In genomic region chr3:78412669-78413419, GRCm38 (mm10) we compare ENCODE assay signal across 23 mouse cellular contexts.
DNase-seq lines count a peak whose midpoint lies in the region; ATAC-seq and TF ChIP-seq lines count a peak whose summit lies in the region.
"Had no signal": no experiment of that assay in that cellular context is flagged by ENCODE, and none has a peak within 500 bp of the region (broad histone marks: within the 10 kb centered on the region; RNA-seq: fewer than 3 reads in every experiment).

No protein-coding gene starts in this region.

- no peak for TF ChIP-seq CTCF in lung, embryonic 14.5 days (IDR thresholded peaks at IDR 0.05; ENCODE audit: low read depth)
- TF ChIP-seq CTCF in lung, postnatal 0 days (IDR thresholded peaks at IDR 0.05), result no peak

- ATAC-seq in lung, embryonic 14.5 days (ENCODE audit: insufficient read depth), result peak; percentile 80
- peak; percentile 37 for ATAC-seq in lung, postnatal 0 days
- ATAC-seq in neural tube, embryonic 15.5 days (ENCODE audit: low FRiP score), result no peak
- ATAC-seq: CD4-positive, CD25-positive, alpha-beta regulatory T cell, adult 4 months; forebrain, embryonic 13.5 days; forebrain, embryonic 16.5 days; hindbrain, embryonic 16.5 days had no signal

- H3K9me3 ChIP-seq in lung, embryonic 14.5 days (ENCODE audit: low read depth, low read length), result no peaks in the 10 kb centered on the region
- H3K9me3 ChIP-seq in lung, postnatal 0 days (ENCODE audit: low read length), result no peaks in the 10 kb centered on the region
- no peaks in the 10 kb centered on the region for H3K9me3 ChIP-seq in neural tube, embryonic 15.5 days (replicated peaks)
- H3K9me3 ChIP-seq: forebrain, embryonic 10.5 days; forebrain, embryonic 13.5 days; heart, embryonic 10.5 days; hindbrain, embryonic 10.5 days; hindbrain, embryonic 13.5 days had no signal

- no peak for TF ChIP-seq EP300 in lung, postnatal 0 days (IDR thresholded peaks at IDR 0.05)

- peak; percentile 9 for DNase-seq in heart, adult 8-10 months (ENCODE audit: low spot score)
- no peak for DNase-seq in heart, postnatal 14 days
- peak; percentile 67 for DNase-seq in lung, embryonic 14.5 days
- no peak for DNase-seq in lung, adult 18-20 months
- DNase-seq in lung, postnatal 0 days (ENCODE audit: low spot score), result peak; percentile 24
- DNase-seq in lung, postnatal 14 days, result no peak
- DNase-seq in lung, postnatal 36 days, result peak; percentile 2
- DNase-seq: adrenal gland, adult 2 months; adrenal gland, postnatal 25 days; cerebellum, adult 18-20 months; cerebellum, adult 9-10 months; cerebellum, postnatal 14 days; gastrocnemius, postnatal 10 days; gastrocnemius, postnatal 36 days had no signal

- H3K4me3 ChIP-seq in lung, embryonic 14.5 days (ENCODE audit: low read depth, low read length), result no peak overlapping the region
- no peak overlapping the region for H3K4me3 ChIP-seq in lung, postnatal 0 days (ENCODE audit: low read depth, low read length)
- no peak overlapping the region for H3K4me3 ChIP-seq in neural tube, embryonic 15.5 days (replicated peaks)
- H3K4me3 ChIP-seq: forebrain, embryonic 10.5 days; forebrain, embryonic 13.5 days; heart, embryonic 10.5 days; hindbrain, embryonic 10.5 days; hindbrain, embryonic 13.5 days had no signal

- H3K27ac ChIP-seq in lung, embryonic 14.5 days (ENCODE audit: low read depth), result no peak overlapping the region
- H3K27ac ChIP-seq in lung, postnatal 0 days (ENCODE audit: low read length), result no peak overlapping the region
- no peak overlapping the region for H3K27ac ChIP-seq in neural tube, embryonic 15.5 days (replicated peaks)
- H3K27ac ChIP-seq: forebrain, embryonic 10.5 days; forebrain, embryonic 13.5 days; heart, embryonic 10.5 days; hindbrain, embryonic 10.5 days; hindbrain, embryonic 13.5 days had no signal

- 8% methylated on average over 5 of the region's 5 CpGs for whole genome bisulfite sequencing in lung, embryonic 14.5 days
- 13% methylated on average over 5 of the region's 5 CpGs for WGBS in lung, postnatal 0 days
- 44% methylated on average over 5 of the region's 5 CpGs for WGBS in neural tube, embryonic 15.5 days

- no peaks in the 10 kb centered on the region for H3K36me3 ChIP-seq in lung, embryonic 14.5 days (ENCODE audit: insufficient read depth)
- H3K36me3 ChIP-seq in lung, postnatal 0 days (ENCODE audit: insufficient read depth, low read length), result no peaks in the 10 kb centered on the region
- no peaks in the 10 kb centered on the region for H3K36me3 ChIP-seq in neural tube, embryonic 15.5 days
- H3K36me3 ChIP-seq: forebrain, embryonic 10.5 days; heart, embryonic 10.5 days; hindbrain, embryonic 10.5 days; hindbrain, embryonic 13.5 days had no signal

- intact Hi-C loops in heart, postnatal 14 days (cut with DNase I), result no loop called here

- no peak overlapping the region for H3K4me2 ChIP-seq in lung, embryonic 14.5 days
- no peak overlapping the region for H3K4me2 ChIP-seq in lung, postnatal 0 days (replicated peaks; ENCODE audit: low read depth, low read length)
- H3K4me2 ChIP-seq in neural tube, embryonic 15.5 days, result no peak overlapping the region
- H3K4me2 ChIP-seq: forebrain, embryonic 13.5 days; hindbrain, embryonic 13.5 days had no signal

- no peak overlapping the region for H3K9ac ChIP-seq in lung, embryonic 14.5 days
- no peak overlapping the region for H3K9ac ChIP-seq in lung, postnatal 0 days (replicated peaks; ENCODE audit: low read depth)
- no peak overlapping the region for H3K9ac ChIP-seq in neural tube, embryonic 15.5 days (replicated peaks)
- H3K9ac ChIP-seq: forebrain, embryonic 13.5 days; hindbrain, embryonic 13.5 days had no signal

- no peaks in the 10 kb centered on the region for H3K27me3 ChIP-seq in lung, embryonic 14.5 days (ENCODE audit: insufficient read depth, low read length)
- no peaks in the 10 kb centered on the region for H3K27me3 ChIP-seq in lung, postnatal 0 days (replicated peaks; ENCODE audit: insufficient read depth, low read length)
- H3K27me3 ChIP-seq in neural tube, embryonic 15.5 days (replicated peaks), result no peaks in the 10 kb centered on the region
- H3K27me3 ChIP-seq: forebrain, embryonic 13.5 days; hindbrain, embryonic 13.5 days had no signal

- H3K4me1 ChIP-seq in lung, embryonic 14.5 days (ENCODE audit: insufficient read depth), result no peaks in the 10 kb centered on the region
- no peaks in the 10 kb centered on the region for H3K4me1 ChIP-seq in lung, postnatal 0 days (ENCODE audit: insufficient read depth, low read depth, low read length)
- H3K4me1 ChIP-seq in neural tube, embryonic 15.5 days, result no peaks in the 10 kb centered on the region
- H3K4me1 ChIP-seq: forebrain, embryonic 10.5 days; forebrain, embryonic 13.5 days had no signal

Comparison
In these comparisons a context has a peak if more than half of its experiments do, and no peak if none do; other contexts are left out.
1. DNase-seq: peak in heart, adult 8-10 months (single experiment), lung, embryonic 14.5 days (single experiment), lung, postnatal 0 days (single experiment) and lung, postnatal 36 days (single experiment); none in heart, postnatal 14 days (0 of 2), lung, adult 18-20 months (0 of 2) and lung, postnatal 14 days (single experiment).